Mouse (Mus musculus): ENCODE measurements around the gene Hdac2. TPM values are rescaled to one million over a fixed set of nuclear protein-coding genes. Genes with fewer than 3 reads are reported as not detected.
A peak's percentile ranks its signal among the peaks of the same experiment; 100 is the strongest.

The Hdac2 gene
- polyA plus RNA-seq, 1 experiment from 2014 or later: 91.2 TPM

GRCm38 (mm10) chr10:37047661-37048098 lies 73.3 kb downstream of the Hdac2 start:
- DNase-seq (ENCODE audit: low spot score) (peak; percentile 40), ATAC-seq (no peak)
- no peak overlapping the region for H3K27ac ChIP-seq (ENCODE audit: low read length)
- no peaks in the 10 kb centered on the region for H3K27me3 ChIP-seq (replicated peaks; ENCODE audit: insufficient read depth, low read length)
- H3K9ac ChIP-seq (replicated peaks; ENCODE audit: low read depth): no peak overlapping the region
- no peaks in the 10 kb centered on the region for H3K4me1 ChIP-seq (ENCODE audit: insufficient read depth, low read depth, low read length)
- no peaks in the 10 kb centered on the region for H3K36me3 ChIP-seq (ENCODE audit: insufficient read depth, low read length)
- no peaks in the 10 kb centered on the region for H3K9me3 ChIP-seq (ENCODE audit: low read length)
- 66% methylated on average over 8 of the region's 8 CpGs for WGBS
- no peak overlapping the region for H3K4me2 ChIP-seq (replicated peaks; ENCODE audit: low read depth, low read length)
- no peak overlapping the region for H3K4me3 ChIP-seq (ENCODE audit: low read depth, low read length)
- TF ChIP-seq EP300 (IDR thresholded peaks at IDR 0.05) (no peak), CTCF (IDR thresholded peaks at IDR 0.05) (no peak)

Other genes with a start within 250 kb of the Hdac2 start
- 106 and 110 TPM in 2 replicates for gene Marcks, start 164.4 kb downstream of the Hdac2 start, polyA plus RNA-seq (2015; fragmentation: Nextera tagmentation; extraction: Ambion mirVana)